Mouse (Mus musculus): ENCODE measurements at regions not wholly inside any gene's neighbourhood (a gene's known extent, or its start where the extent isn't known, plus 50 kb on each side); places are given as distances from the start of the nearest gene placed in this dataset.

DNA sequence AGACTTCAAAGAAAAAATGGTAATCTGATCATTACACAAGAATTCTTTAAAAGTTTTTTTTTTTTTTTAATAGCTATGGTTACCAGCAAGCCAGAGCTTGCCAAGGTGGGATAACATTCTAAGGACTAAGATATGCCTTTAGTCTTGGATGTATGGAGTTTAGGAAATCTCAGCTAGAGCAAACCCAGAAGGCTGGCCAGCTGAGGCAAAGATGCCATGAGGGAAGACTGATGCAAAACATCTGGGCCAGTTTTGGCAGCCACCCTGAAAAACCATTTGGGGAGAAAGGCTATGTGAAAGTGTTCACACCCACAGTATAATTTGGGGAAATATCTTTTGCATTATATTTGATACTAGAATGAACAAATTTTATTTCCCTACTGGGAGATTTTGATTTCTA is 57.9 kb upstream of the Adgrg2 start:
- DNase-seq (ENCODE audit: low read depth, low spot score), result no peak

- DNase-seq (ENCODE audit: low read depth, low spot score), result peak; percentile 12
Measured at GRCm38 (mm10) chrX:160338347-160338985, 52.0 kb upstream of the Adgrg2 start.

All from brain, adult 2 months (tissue).